Mouse (Mus musculus) forebrain, embryonic 10.5 days (tissue): Measurements from ENCODE around the gene Glis2. TPM values are rescaled to one million over a fixed set of nuclear protein-coding genes. Genes with fewer than 3 reads are reported as not detected.

ENCODE experiments used
- DNase-seq: peaks from one replicate; pipeline ENCODE4 v3.0.0-alpha.2; 2017; ENCODE audit warnings: low spot score; ENCODE audit errors: extremely low spot score
- H3K27ac ChIP-seq: fragments of 300-500 bp; sonication (generic); 2 replicates; pipeline ENCODE4 v1.5.1; 2016; ENCODE audit warnings: mild to moderate bottlenecking
- H3K27me3 ChIP-seq: fragments of 300-500 bp; sonication (generic); 2 replicates; pipeline ENCODE4 v1.6.1; 2016; ENCODE audit warnings: mild to moderate bottlenecking; ENCODE audit not compliant: poor library complexity, severe bottlenecking
- H3K36me3 ChIP-seq: fragments of 300-500 bp; sonication (generic); replicated peaks from 2 replicates; pipeline ENCODE4 v1.6.1; 2016; ENCODE audit warnings: mild to moderate bottlenecking, moderate library complexity
- H3K4me1 ChIP-seq: fragments of 300-500 bp; sonication (generic); 2 replicates; pipeline ENCODE4 v1.6.1; 2016
- H3K4me3 ChIP-seq: fragments of 300-500 bp; sonication (generic); 2 replicates; pipeline ENCODE4 v1.5.1; 2016; ENCODE audit warnings: mild to moderate bottlenecking, moderate library complexity
- H3K9me3 ChIP-seq: fragments of 300-500 bp; sonication (generic); 2 replicates; pipeline ENCODE4 v1.6.1; 2016; ENCODE audit warnings: mild to moderate bottlenecking, moderate library complexity
- WGBS: fragments of 180-500 bp; shearing (Covaris S2); methylation state at CpG from one replicate; pipeline ENCODE4 v1.1.7; 2016; 5-methylcytosine and 5-hydroxymethylcytosine counted together
- polyA plus RNA-seq: library from polyadenylated mRNA; unstranded; fragments of >200 nt; fragmentation: Nextera tagmentation; extraction: Ambion mirVana; gene quantifications from 2 replicates; pipeline ENCODE4 v1.2.1, GENCODE M21; 2016

Gene Glis2
- polyA plus RNA-seq, 1 experiment from 2014 or later = 23.2 TPM

DNA sequence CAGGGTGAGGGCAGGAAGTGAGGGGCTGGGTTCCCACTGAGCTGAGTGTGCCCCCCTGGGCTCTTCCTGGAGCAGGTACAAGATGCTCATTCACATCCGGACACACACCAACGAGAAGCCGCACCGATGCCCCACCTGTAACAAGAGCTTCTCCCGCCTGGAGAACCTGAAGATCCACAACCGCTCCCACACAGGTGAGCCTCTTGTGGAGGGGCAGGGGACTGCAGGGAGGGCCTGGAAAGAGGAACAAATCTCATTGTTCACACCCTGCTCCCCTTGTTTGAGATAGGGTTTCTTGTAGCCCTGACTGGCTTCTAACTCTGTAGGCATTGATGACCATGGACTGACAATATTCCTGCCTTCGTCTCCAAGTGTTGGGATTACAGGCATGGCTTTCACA lies 17.2 kb downstream of the Glis2 start:
- 97% methylated on average over 7 of the region's 7 CpGs for WGBS
- H3K4me3 ChIP-seq = no peak overlapping the region
- peaks cover 85% of the 10 kb centered on the region for H3K36me3 ChIP-seq
- no peaks in the 10 kb centered on the region for H3K27me3 ChIP-seq
- DNase-seq = no peak
- H3K27ac ChIP-seq = no peak overlapping the region
- no peaks in the 10 kb centered on the region for H3K9me3 ChIP-seq
- peaks cover 11% of the 10 kb centered on the region for H3K4me1 ChIP-seq

DNA sequence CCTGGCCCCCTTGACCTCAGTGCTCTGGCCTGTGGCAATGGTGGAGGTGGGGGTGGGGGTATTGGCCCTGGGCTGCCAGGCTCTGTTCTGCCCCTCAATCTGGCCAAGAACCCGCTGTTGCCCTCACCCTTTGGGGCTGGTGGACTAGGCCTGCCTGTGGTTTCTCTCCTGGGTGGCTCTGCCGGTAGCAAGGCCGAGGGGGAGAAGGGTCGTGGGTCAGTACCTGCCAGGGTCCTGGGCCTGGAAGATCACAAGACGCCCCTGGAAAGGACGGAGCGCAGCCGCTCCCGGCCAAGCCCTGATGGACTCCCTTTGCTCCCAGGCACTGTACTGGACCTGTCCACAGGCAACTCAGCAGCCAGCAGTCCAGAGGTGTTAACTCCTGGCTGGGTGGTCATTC lies 19.2 kb downstream of the Glis2 start:
- no peaks in the 10 kb centered on the region; the same call in 1 of the 2 replicates for H3K9me3 ChIP-seq
- peaks cover 99% of the 10 kb centered on the region for H3K36me3 ChIP-seq
- no peaks in the 10 kb centered on the region for H3K27me3 ChIP-seq
- no peak for DNase-seq
- no peak overlapping the region for H3K4me3 ChIP-seq
- WGBS = 93% methylated on average over 9 of the region's 9 CpGs
- H3K4me1 ChIP-seq = no peaks in the 10 kb centered on the region
- no peak overlapping the region for H3K27ac ChIP-seq

DNA sequence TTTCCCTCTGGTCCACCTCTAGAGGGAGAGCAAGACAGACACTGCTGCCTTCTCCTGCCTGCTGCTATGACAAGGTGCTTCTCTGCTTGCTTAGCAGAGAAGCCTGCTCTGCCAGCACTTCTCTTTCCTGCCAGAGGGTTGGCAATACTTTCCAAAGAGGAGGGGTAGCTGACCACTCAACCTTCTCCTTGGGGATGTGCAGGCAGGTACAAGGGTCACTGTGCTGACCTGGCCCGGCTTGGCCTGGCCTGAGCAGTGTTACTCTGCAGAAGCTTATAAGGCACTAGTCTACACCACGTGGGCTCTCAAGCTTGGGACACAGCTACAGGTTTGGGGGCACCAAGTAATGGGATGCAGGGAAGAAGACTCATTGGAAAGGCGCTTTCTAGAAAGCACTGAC lies 20.1 kb downstream of the Glis2 start:
- H3K36me3 ChIP-seq = peaks cover 99% of the 10 kb centered on the region
- H3K9me3 ChIP-seq = peaks cover 4% of the 10 kb centered on the region; the same call in 1 of the 2 replicates
- 93% methylated on average over 3 of the region's 3 CpGs for WGBS
- no peak overlapping the region for H3K4me3 ChIP-seq
- no peaks in the 10 kb centered on the region for H3K4me1 ChIP-seq
- DNase-seq = no peak
- no peaks in the 10 kb centered on the region for H3K27me3 ChIP-seq
- no peak overlapping the region for H3K27ac ChIP-seq

DNA sequence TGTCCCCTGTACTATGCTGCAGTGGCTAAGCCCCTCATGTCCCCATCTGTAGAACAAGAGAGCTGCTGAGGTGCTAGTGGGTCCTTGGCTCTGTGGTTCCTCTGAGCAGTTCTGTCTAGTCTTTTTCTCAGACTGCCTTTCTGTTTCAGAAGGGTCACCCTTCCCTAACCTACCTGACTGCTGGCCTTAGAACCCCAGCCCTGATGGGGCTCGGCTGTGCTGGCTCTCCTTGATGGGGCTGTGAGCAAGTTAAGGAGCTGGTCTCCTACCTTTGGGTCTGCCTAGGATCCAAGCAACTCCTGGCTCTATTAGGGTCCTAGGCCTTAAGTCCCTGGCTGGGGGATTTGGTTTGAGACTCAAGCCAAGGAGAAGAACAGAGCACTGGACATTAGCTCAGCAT lies 20.8 kb downstream of the Glis2 start:
- H3K4me3 ChIP-seq = no peak overlapping the region

DNA sequence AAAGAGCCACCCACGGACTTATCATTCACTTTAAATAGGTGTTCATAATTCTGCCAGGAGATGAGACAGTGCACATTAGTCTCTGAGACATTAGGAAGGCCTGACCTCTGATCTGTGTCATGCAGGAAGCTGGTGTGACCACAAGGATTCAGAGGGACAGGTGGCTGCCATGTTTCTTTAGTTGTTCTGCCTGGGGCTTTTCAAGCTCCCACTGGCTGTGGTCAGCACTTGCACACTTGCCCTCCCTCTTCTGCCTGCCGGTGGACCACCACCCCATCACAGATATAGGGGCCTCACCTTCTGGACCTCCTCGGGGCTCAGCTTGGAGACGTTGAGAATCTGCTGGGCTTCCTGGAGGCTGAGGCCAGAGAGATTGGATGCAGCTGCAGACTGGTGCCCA lies 22.3 kb downstream of the Glis2 start:
- Histone ChIP-seq H3K27ac (no peak overlapping the region), H3K36me3 (peaks cover 90% of the 10 kb centered on the region), H3K27me3 (no peaks in the 10 kb centered on the region), H3K9me3 (peaks cover 4% of the 10 kb centered on the region; the same call in 1 of the 2 replicates), H3K4me3 (no peak overlapping the region), H3K4me1 (0 out of 2 replicates have a peak, but pooled peaks cover 2% of the 10 kb centered on the region)
- 85% methylated on average over 4 of the region's 4 CpGs for WGBS
- no peak for DNase-seq

More for the DNA sequence above, 20.8 kb downstream of the Glis2 start:
- no peaks in the 10 kb centered on the region for H3K27me3 ChIP-seq
- H3K9me3 ChIP-seq = peaks cover 4% of the 10 kb centered on the region; the same call in 1 of the 2 replicates
- H3K4me1 ChIP-seq = no peaks in the 10 kb centered on the region
- H3K27ac ChIP-seq = no peak overlapping the region
- no peak for DNase-seq
- peaks cover 99% of the 10 kb centered on the region for H3K36me3 ChIP-seq
- whole genome bisulfite sequencing = 92% methylated on average over 1 of the region's 1 CpGs

DNA sequence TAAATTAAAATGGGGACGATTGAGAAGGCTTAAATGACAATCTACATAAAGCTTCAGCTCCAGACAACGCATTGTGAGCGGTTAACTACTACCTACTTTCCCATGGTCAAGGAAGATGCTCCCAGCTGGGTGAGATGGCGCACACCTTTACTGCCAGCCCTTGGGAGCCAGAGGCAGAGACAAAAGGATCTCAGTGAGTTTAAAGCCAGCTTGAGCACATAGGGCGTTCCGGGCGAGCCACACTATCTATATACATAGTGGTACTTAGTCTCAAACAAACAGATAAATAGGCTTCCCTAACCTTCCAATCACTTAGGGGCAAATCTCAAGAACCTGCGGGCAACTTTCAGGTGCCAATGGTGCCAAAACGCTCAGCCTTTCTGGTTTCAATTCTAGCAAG lies 29.6 kb downstream of the Glis2 start:
- peaks cover under 1% of the 10 kb centered on the region; the same call in 1 of the 2 replicates for H3K9me3 ChIP-seq
- H3K27ac ChIP-seq = peak overlapping the region; percentile 93
- peak overlapping the region; percentile 75 for H3K4me3 ChIP-seq
- no peak for DNase-seq
- H3K27me3 ChIP-seq = no peaks in the 10 kb centered on the region
- 23% methylated on average over 9 of the region's 9 CpGs for WGBS
- H3K36me3 ChIP-seq = peaks cover 25% of the 10 kb centered on the region
- H3K4me1 ChIP-seq = peaks cover 26% of the 10 kb centered on the region

DNA sequence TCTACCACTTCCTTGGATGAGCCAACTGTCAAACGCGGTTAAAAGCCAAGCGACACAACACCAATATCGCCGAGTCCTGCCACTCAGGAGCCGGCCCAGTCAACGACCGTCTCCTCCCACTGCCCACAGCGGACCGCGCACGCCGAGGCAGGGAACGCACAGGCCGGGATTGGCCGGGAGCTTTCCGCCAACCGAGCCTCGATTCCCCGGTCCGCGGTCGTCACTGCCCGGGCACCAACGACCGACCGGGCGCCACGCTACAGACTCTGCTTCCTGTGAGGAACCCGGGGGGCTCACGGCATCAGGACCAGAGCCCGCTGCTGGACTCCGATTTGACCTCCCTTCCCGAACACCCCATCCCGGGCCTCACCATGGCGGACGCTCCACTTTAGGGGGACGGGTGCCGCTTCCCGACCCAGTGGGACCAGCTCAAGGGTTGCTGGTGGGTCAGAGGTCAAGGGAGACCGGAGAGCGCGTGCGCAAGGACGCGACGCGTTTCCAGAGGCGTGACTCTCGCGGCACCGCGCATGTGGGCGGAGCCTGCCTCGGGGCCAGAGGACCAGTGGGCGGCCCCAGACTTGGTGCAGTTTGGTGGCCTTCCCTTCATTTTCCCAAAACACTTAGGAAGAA lies 30.1 kb downstream of the Glis2 start, which contains the start of gene Pam16:
Pam16 (minus strand) TSS at position 508 of the 630 bp plus-strand sequence.
- H3K27ac ChIP-seq = peak within 1 kb of the TSS; percentile 93
- H3K36me3 ChIP-seq = peaks cover 19% of the 10 kb centered on the region
- H3K4me3 ChIP-seq = peak within 1 kb of the TSS; percentile 75
- under 1% methylated on average over 56 of the region's 56 CpGs for WGBS
- H3K4me1 ChIP-seq = peaks cover 26% of the 10 kb centered on the region
- peak; percentile 87 for DNase-seq
- no peaks in the 10 kb centered on the region for H3K9me3 ChIP-seq
- no peaks in the 10 kb centered on the region for H3K27me3 ChIP-seq

DNA sequence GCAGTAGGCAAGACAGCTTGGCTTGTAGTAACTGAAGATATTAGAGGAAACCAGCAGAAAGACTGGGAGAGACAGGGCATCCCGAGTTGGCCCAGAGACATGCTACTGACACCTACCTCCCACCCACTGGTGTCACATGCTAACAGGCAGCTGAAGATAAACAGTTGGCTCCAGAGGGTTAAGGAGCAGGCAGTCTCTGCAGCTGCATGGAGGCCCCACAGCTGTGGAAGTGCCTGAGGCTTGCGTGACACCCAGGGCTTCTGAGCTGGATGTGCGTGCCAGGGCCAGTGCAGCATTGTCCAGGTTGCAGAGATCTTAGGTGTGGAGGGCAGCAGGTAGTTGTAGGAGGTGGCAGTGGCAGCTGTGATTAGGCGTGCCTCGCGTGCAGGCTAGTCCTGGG lies 32.6 kb downstream of the Glis2 start:
- Histone ChIP-seq H3K27me3 (no peaks in the 10 kb centered on the region), H3K4me1 (peaks cover 23% of the 10 kb centered on the region), H3K9me3 (no peaks in the 10 kb centered on the region), H3K4me3 (no peak overlapping the region), H3K36me3 (peaks cover 12% of the 10 kb centered on the region; the same call in 1 of the 2 replicates), H3K27ac (no peak overlapping the region)
- no peak for DNase-seq
- WGBS = 86% methylated on average over 6 of the region's 6 CpGs

DNA sequence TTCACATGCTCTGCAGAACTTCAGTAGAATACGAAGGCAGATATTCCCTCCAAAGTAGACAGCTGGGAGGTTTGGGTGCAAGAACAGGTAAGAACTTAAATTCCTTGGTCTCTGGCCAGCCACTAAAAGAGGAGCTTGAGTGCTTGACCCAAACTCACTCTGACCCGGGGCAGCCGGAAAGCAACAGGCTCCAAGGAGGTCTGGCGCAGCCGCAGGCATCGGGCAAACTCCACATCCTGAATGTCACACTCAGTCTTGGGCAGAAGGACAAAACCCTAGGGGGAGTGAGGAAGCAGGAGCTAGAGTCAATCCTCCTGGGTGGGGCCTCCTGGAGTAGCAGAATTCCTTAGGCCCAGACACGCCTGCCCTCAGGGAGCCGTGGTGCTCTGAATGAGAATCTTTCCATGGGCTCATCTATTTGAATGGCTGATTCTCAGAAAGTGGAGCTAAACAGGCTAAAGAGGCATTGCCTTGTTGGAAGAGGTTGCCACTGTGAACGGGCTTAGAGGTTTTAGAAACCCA lies 34.4 kb downstream of the Glis2 start:
- Histone ChIP-seq H3K9me3 (no peaks in the 10 kb centered on the region), H3K36me3 (peaks cover 22% of the 10 kb centered on the region), H3K27ac (no peak overlapping the region), H3K4me3 (no peak overlapping the region), H3K27me3 (no peaks in the 10 kb centered on the region), H3K4me1 (peaks cover 11% of the 10 kb centered on the region)
- DNase-seq = no peak
- WGBS = 92% methylated on average over 9 of the region's 9 CpGs

DNA sequence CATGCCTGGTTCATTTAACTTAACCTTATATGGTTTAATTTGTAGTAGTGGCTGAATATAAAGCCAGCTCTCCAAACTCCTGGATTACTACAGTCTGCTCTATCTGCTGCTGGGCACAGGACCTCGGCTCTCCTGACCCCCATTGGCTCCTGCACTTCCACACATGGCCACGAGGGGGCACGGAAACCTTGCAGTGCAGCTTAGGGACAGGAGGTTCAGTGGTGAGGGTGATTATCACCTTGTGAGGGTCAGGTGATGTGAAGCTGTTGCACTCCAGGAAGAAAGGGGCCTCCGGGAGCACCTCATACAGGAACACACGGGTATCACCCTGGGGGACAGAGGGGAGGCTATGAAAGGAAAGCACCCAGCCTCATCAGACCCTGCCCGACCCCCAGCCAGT lies 35.4 kb downstream of the Glis2 start:
- H3K36me3 ChIP-seq = peaks cover 26% of the 10 kb centered on the region
- no peaks in the 10 kb centered on the region for H3K9me3 ChIP-seq
- no peaks in the 10 kb centered on the region for H3K27me3 ChIP-seq
- peaks cover 5% of the 10 kb centered on the region for H3K4me1 ChIP-seq
- WGBS = 24% methylated on average over 6 of the region's 6 CpGs
- H3K27ac ChIP-seq = no peak overlapping the region
- peak; percentile 83 for DNase-seq
- H3K4me3 ChIP-seq = no peak overlapping the region

DNA sequence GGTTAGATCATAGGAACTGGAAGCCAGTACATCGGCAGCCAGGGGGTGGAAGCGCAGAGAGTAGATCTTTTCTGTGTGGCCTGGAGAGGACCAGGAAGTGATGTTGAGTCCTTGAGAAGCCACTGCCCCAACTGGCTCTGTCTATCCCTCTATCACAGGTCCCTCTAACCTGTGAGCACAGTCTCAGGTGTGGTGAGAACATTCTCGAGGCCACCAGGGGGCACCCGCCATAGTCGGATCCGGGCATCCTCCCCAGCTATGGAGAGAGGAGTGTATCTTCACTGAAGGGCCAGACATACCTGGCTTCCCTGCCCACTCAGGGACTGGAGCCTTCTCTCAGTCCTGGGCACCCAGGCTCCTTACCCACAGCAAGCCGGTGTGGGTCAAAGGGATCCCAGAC lies 37.5 kb downstream of the Glis2 start:
- H3K36me3 ChIP-seq = peaks cover 24% of the 10 kb centered on the region
- H3K27me3 ChIP-seq = no peaks in the 10 kb centered on the region
- no peak overlapping the region for H3K27ac ChIP-seq
- DNase-seq = no peak
- H3K4me1 ChIP-seq = no peaks in the 10 kb centered on the region
- H3K9me3 ChIP-seq = no peaks in the 10 kb centered on the region
- 45% methylated on average over 7 of the region's 7 CpGs for WGBS
- H3K4me3 ChIP-seq = no peak overlapping the region

DNA sequence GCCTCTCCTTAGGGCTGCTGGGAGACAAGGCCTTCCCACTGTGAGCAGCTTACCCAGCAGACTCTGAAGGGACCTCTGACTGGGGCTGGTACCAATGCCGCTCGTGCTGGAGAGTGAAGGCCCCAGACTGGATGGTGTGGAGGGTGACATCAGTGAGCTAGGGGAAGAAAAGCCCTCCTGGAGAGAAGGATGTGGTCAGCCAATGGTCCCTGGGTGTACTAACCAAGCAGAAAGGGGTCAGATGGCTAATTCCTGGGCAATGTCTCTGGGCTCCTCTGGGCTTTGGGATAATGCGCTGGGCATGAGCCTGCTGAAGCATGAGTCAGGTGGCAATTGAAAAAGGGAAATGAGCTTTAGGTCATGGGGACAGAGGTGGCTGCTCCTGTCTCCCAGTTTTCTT lies 39.1 kb downstream of the Glis2 start:
- no peak for DNase-seq
- H3K36me3 ChIP-seq = peaks cover 19% of the 10 kb centered on the region
- H3K9me3 ChIP-seq = no peaks in the 10 kb centered on the region
- 94% methylated on average over 3 of the region's 3 CpGs for WGBS
- peak overlapping the region; percentile 25; the same call in 1 of the 2 replicates for H3K27ac ChIP-seq
- no peaks in the 10 kb centered on the region for H3K27me3 ChIP-seq
- H3K4me1 ChIP-seq = no peaks in the 10 kb centered on the region
- H3K4me3 ChIP-seq = no peak overlapping the region

DNA sequence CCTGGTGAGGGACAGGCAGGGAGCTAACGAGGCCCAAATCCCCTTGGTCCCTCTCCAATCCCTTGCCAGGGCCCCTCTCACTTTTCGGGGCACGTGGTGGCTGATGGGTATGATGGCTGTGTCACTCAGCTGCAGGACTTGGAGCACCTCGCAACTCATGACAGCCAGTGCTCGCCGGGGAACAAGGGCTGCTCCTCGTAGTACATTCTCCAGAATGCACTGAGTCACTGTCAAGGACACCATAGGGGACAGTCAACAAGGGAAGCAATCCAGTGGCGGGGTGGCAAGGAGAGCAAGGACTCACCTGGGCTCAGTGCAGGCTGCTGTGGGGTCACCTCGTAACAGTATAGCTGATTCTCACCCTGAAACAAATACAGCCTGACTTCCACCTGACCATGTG lies 40.2 kb downstream of the Glis2 start:
- no peak for DNase-seq
- Histone ChIP-seq H3K27ac (no peak overlapping the region), H3K27me3 (no peaks in the 10 kb centered on the region), H3K36me3 (peaks cover 19% of the 10 kb centered on the region), H3K4me3 (no peak overlapping the region), H3K9me3 (no peaks in the 10 kb centered on the region), H3K4me1 (peaks cover 7% of the 10 kb centered on the region)
- 87% methylated on average over 9 of the region's 9 CpGs for WGBS
